Comparison of ENCODE assay signal across 8 mouse cellular contexts in the genomic region with DNA sequence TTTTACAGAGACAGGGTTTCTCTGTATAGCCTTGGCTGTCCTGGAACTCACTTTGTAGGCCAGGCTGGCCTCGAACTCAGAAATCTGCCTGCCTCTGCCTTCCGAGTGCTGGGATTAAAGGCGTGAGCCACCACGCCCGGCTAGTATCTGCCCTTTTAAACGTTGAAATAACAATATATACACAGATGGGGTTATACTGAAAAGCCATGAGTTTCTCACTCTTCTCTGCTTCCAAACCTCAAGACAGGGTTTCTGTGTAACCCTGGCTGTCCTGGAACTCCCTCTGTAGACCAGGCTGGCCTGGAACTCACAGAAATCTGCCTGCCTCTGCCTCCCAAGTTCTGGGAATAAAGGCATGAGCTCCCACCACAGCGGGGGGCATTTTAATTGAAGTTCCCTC. TPM values are rescaled to one million over a fixed set of nuclear protein-coding genes. Genes with fewer than 3 reads are reported as not detected.
DNase-seq lines count a peak whose midpoint lies in the region; ATAC-seq and TF ChIP-seq lines count a peak whose summit lies in the region.
"Not testable (repeated sequence)": the region's sequence is repeated elsewhere in the genome, so short reads cannot be mapped to it uniquely, and the experiment has no call there.

No protein-coding gene starts in this region.

- H3K36me3 ChIP-seq in E14TG2a.4 (ENCODE audit: insufficient read depth, low read length) = peaks cover 19% of the 10 kb centered on the region
- not testable (repeated sequence) for H3K36me3 ChIP-seq in forebrain, embryonic 14.5 days (ENCODE audit: control insufficient read depth, insufficient read depth, low read length); heart, embryonic 15.5 days; intestine, embryonic 14.5 days (ENCODE audit: control insufficient read depth, insufficient read depth, low read length); liver, embryonic 11.5 days (ENCODE audit: control insufficient read depth, insufficient read depth, low read length); midbrain, embryonic 11.5 days (ENCODE audit: control insufficient read depth, insufficient read depth, low read length); neural tube, embryonic 15.5 days

- not testable (repeated sequence) for H3K9ac ChIP-seq in forebrain, embryonic 14.5 days (ENCODE audit: low read length); heart, embryonic 15.5 days; neural tube, embryonic 15.5 days (replicated peaks)
- peak overlapping the region; percentile 98 for H3K9ac ChIP-seq in intestine, embryonic 14.5 days (ENCODE audit: low read length)
- peak overlapping the region; percentile 95; the same call in 1 of the 2 replicates for H3K9ac ChIP-seq in liver, embryonic 11.5 days (ENCODE audit: low read depth, low read length)
- 0 out of 2 replicates have a peak overlapping the region, but pooled peaks have one; percentile 96 for H3K9ac ChIP-seq in midbrain, embryonic 11.5 days (ENCODE audit: low read length)

- peaks cover 63% of the 10 kb centered on the region for H3K4me1 ChIP-seq in E14TG2a.4 (replicated peaks; ENCODE audit: low read depth, low read length)
- peaks cover 17% of the 10 kb centered on the region for H3K4me1 ChIP-seq in forebrain, embryonic 14.5 days (ENCODE audit: control insufficient read depth, insufficient read depth, low read length)
- H3K4me1 ChIP-seq in heart, embryonic 15.5 days (replicated peaks) = peaks cover 21% of the 10 kb centered on the region
- peaks cover 18% of the 10 kb centered on the region for H3K4me1 ChIP-seq in intestine, embryonic 14.5 days (replicated peaks; ENCODE audit: control insufficient read depth, insufficient read depth, low read length)
- peaks cover 22% of the 10 kb centered on the region for H3K4me1 ChIP-seq in liver, embryonic 11.5 days (replicated peaks; ENCODE audit: control insufficient read depth, insufficient read depth, low read length)
- peaks cover 11% of the 10 kb centered on the region for H3K4me1 ChIP-seq in midbrain, embryonic 11.5 days (ENCODE audit: control insufficient read depth, insufficient read depth, low read length)
- peaks cover 26% of the 10 kb centered on the region for H3K4me1 ChIP-seq in neural tube, embryonic 15.5 days

- not testable (repeated sequence) for H3K27ac ChIP-seq in forebrain, embryonic 14.5 days (ENCODE audit: low read depth, low read length); liver, embryonic 11.5 days (ENCODE audit: low read depth, low read length)
- H3K27ac ChIP-seq in heart, embryonic 15.5 days = peak overlapping the region; percentile 95; the same call in 1 of the 2 replicates
- peak overlapping the region; percentile 99; the same call in 1 of the 2 replicates for H3K27ac ChIP-seq in intestine, embryonic 14.5 days (ENCODE audit: low read depth)
- H3K27ac ChIP-seq in midbrain, embryonic 11.5 days (ENCODE audit: low read depth, low read length) = 0 out of 2 replicates have a peak overlapping the region, but pooled peaks have one; percentile 27
- H3K27ac ChIP-seq in neural tube, embryonic 15.5 days (replicated peaks) = peak overlapping the region; percentile 98; the same call in 1 of the 2 replicates

- not testable (repeated sequence) for TF ChIP-seq CTCF in E14TG2a.4 (conservative IDR thresholded peaks at IDR 0.05; ENCODE audit: low read length)

- peak overlapping the region; percentile 98 for H3K4me3 ChIP-seq in E14TG2a.4 (replicated peaks; ENCODE audit: low read length)
- not testable (repeated sequence) for H3K4me3 ChIP-seq in forebrain, embryonic 14.5 days (ENCODE audit: low read depth, low read length); heart, embryonic 15.5 days; intestine, embryonic 14.5 days (ENCODE audit: low read depth, low read length); liver, embryonic 11.5 days (ENCODE audit: low read depth, low read length)
- H3K4me3 ChIP-seq in midbrain, embryonic 11.5 days (ENCODE audit: low read depth, low read length) = peak overlapping the region; percentile 100; the same call in 1 of the 2 replicates
- H3K4me3 ChIP-seq in neural tube, embryonic 15.5 days (replicated peaks) = peak overlapping the region; percentile 100; the same call in 1 of the 2 replicates

- WGBS in forebrain, embryonic 14.5 days = 91% methylated on average over 7 of the region's 7 CpGs
- 86% methylated on average over 7 of the region's 7 CpGs for WGBS in heart, embryonic 15.5 days
- WGBS in intestine, embryonic 14.5 days = 86% methylated on average over 7 of the region's 7 CpGs
- WGBS in liver, embryonic 11.5 days = 79% methylated on average over 7 of the region's 7 CpGs
- WGBS in midbrain, embryonic 11.5 days = 91% methylated on average over 7 of the region's 7 CpGs
- whole genome bisulfite sequencing in neural tube, embryonic 15.5 days = 85% methylated on average over 7 of the region's 7 CpGs

- H3K27me3 ChIP-seq in E14TG2a.4 (ENCODE audit: insufficient read depth, low read length); forebrain, embryonic 14.5 days (replicated peaks; ENCODE audit: control insufficient read depth, insufficient read depth, low read length); heart, embryonic 15.5 days; intestine, embryonic 14.5 days (replicated peaks; ENCODE audit: control insufficient read depth, insufficient read depth, low read length); liver, embryonic 11.5 days (replicated peaks; ENCODE audit: control insufficient read depth, insufficient read depth, low read length); midbrain, embryonic 11.5 days (ENCODE audit: control insufficient read depth, insufficient read depth, low read length); neural tube, embryonic 15.5 days (replicated peaks): not testable (repeated sequence)

- H3K9me3 ChIP-seq in E14TG2a.4 (ENCODE audit: low read length); forebrain, embryonic 14.5 days (replicated peaks; ENCODE audit: control insufficient read depth, low read length); heart, embryonic 15.5 days (replicated peaks); intestine, embryonic 14.5 days (ENCODE audit: control insufficient read depth, low read length); liver, embryonic 11.5 days (ENCODE audit: control insufficient read depth, low read length); midbrain, embryonic 11.5 days (ENCODE audit: control insufficient read depth, low read length); neural tube, embryonic 15.5 days (replicated peaks): not testable (repeated sequence)

- peak overlapping the region; percentile 74 for H3K4me2 ChIP-seq in forebrain, embryonic 14.5 days (ENCODE audit: low read length)
- peak overlapping the region; percentile 70; the same call in 1 of the 2 replicates for H3K4me2 ChIP-seq in heart, embryonic 15.5 days
- H3K4me2 ChIP-seq in intestine, embryonic 14.5 days (ENCODE audit: low read length) = peak overlapping the region; percentile 83
- peak overlapping the region; percentile 74 for H3K4me2 ChIP-seq in liver, embryonic 11.5 days
- not testable (repeated sequence) for H3K4me2 ChIP-seq in midbrain, embryonic 11.5 days
- H3K4me2 ChIP-seq in neural tube, embryonic 15.5 days = peak overlapping the region; percentile 70; the same call in 1 of the 2 replicates

- ATAC-seq in forebrain, embryonic 14.5 days; heart, embryonic 15.5 days (replicated peaks; ENCODE audit: insufficient number of reproducible peaks, insufficient read depth, low FRiP score, low read depth); intestine, embryonic 14.5 days (replicated peaks; ENCODE audit: low FRiP score, low TSS enrichment, low read depth); liver, embryonic 11.5 days (replicated peaks; ENCODE audit: low FRiP score); neural tube, embryonic 15.5 days (ENCODE audit: low FRiP score): not testable (repeated sequence)
- 0 out of 2 replicates have a peak, but pooled peaks have one; percentile 3 for ATAC-seq in midbrain, embryonic 11.5 days (ENCODE audit: low FRiP score)

- DNase-seq in cerebellum, postnatal 14 days = peak; percentile 17 to 26
- DNase-seq in forebrain, embryonic 14.5 days (ENCODE audit: low spot score); intestine, embryonic 14.5 days (ENCODE audit: low spot score); liver, embryonic 11.5 days (ENCODE audit: low spot score); midbrain, embryonic 11.5 days (ENCODE audit: low spot score, missing footprints): not testable (repeated sequence)

RNA-seq across cellular contexts. Expression of a gene that starts 0.6 kb away (rescaled TPM):
- 76.3 and 84.1 TPM in 2 replicates for polyA plus RNA-seq in forebrain, embryonic 14.5 days (2014; fragmentation: Nextera tagmentation; extraction: Ambion mirVana)
- polyA plus RNA-seq in heart, embryonic 15.5 days (2015; fragmentation: Nextera tagmentation; extraction: Ambion mirVana) = 55.5 and 59.6 TPM in 2 replicates
- 45.6 and 45.9 TPM in 2 replicates for polyA plus RNA-seq in intestine, embryonic 14.5 days (2014; fragmentation: Nextera tagmentation; extraction: Ambion mirVana)
- 31.2 and 37.1 TPM in 2 replicates for polyA plus RNA-seq in liver, embryonic 11.5 days (2014; fragmentation: Nextera tagmentation; extraction: Ambion mirVana)
- 57.6 and 61.2 TPM in 2 replicates for polyA plus RNA-seq in midbrain, embryonic 11.5 days (2014; fragmentation: Nextera tagmentation; extraction: Ambion mirVana)
- 102 and 109 TPM in 2 replicates for polyA plus RNA-seq in neural tube, embryonic 15.5 days (2015; fragmentation: Nextera tagmentation; extraction: Ambion mirVana)

RNA-seq across cellular contexts. Expression of a gene that starts 49.7 kb away (rescaled TPM):
- polyA plus RNA-seq in forebrain, embryonic 14.5 days (2014; fragmentation: Nextera tagmentation; extraction: Ambion mirVana) = 30.6 and 32.9 TPM in 2 replicates
- 33.0 and 33.4 TPM in 2 replicates for polyA plus RNA-seq in heart, embryonic 15.5 days (2015; fragmentation: Nextera tagmentation; extraction: Ambion mirVana)
- 105 and 111 TPM in 2 replicates for polyA plus RNA-seq in intestine, embryonic 14.5 days (2014; fragmentation: Nextera tagmentation; extraction: Ambion mirVana)
- 57.8 and 61.5 TPM in 2 replicates for polyA plus RNA-seq in liver, embryonic 11.5 days (2014; fragmentation: Nextera tagmentation; extraction: Ambion mirVana)
- 145 and 155 TPM in 2 replicates for polyA plus RNA-seq in midbrain, embryonic 11.5 days (2014; fragmentation: Nextera tagmentation; extraction: Ambion mirVana)
- polyA plus RNA-seq in neural tube, embryonic 15.5 days (2015; fragmentation: Nextera tagmentation; extraction: Ambion mirVana) = 18.8 and 29.9 TPM in 2 replicates

RNA-seq across cellular contexts. Expression of a gene that starts 54.6 kb away (rescaled TPM):
- polyA plus RNA-seq in forebrain, embryonic 14.5 days (2014; fragmentation: Nextera tagmentation; extraction: Ambion mirVana) = 10.2 and 12.6 TPM in 2 replicates
- 7.7 and 7.9 TPM in 2 replicates for polyA plus RNA-seq in heart, embryonic 15.5 days (2015; fragmentation: Nextera tagmentation; extraction: Ambion mirVana)
- 13.7 and 15.1 TPM in 2 replicates for polyA plus RNA-seq in intestine, embryonic 14.5 days (2014; fragmentation: Nextera tagmentation; extraction: Ambion mirVana)
- 5.0 and 6.1 TPM in 2 replicates for polyA plus RNA-seq in liver, embryonic 11.5 days (2014; fragmentation: Nextera tagmentation; extraction: Ambion mirVana)
- 6.4 and 7.6 TPM in 2 replicates for polyA plus RNA-seq in midbrain, embryonic 11.5 days (2014; fragmentation: Nextera tagmentation; extraction: Ambion mirVana)
- 8.0 and 8.9 TPM in 2 replicates for polyA plus RNA-seq in neural tube, embryonic 15.5 days (2015; fragmentation: Nextera tagmentation; extraction: Ambion mirVana)
